8 mouse cellular contexts compared by ENCODE assay signal in genomic region chr11:68953903-68954302, GRCm38 (mm10). TPM values are rescaled to one million over a fixed set of nuclear protein-coding genes. Genes with fewer than 3 reads are reported as not detected.
DNase-seq lines count a peak whose midpoint lies in the region; ATAC-seq and TF ChIP-seq lines count a peak whose summit lies in the region.

No protein-coding gene starts in this region.

- H3K9ac ChIP-seq in heart, embryonic 13.5 days, result peak overlapping the region; percentile 70
- no peak overlapping the region; the same call in 1 of the 2 replicates for H3K9ac ChIP-seq in hindbrain, embryonic 14.5 days
- H3K9ac ChIP-seq in midbrain, embryonic 13.5 days (replicated peaks), result no peak overlapping the region

- 12% methylated on average over 13 of the region's 13 CpGs for WGBS in heart, embryonic 13.5 days
- 5% methylated on average over 13 of the region's 13 CpGs for WGBS in hindbrain, embryonic 14.5 days
- WGBS in midbrain, embryonic 13.5 days, result 6% methylated on average over 13 of the region's 13 CpGs
- WGBS in thymus, adult 2 months, result 59% methylated on average over 13 of the region's 13 CpGs

- H3K27me3 ChIP-seq in heart, embryonic 13.5 days (replicated peaks), result peaks cover 62% of the 10 kb centered on the region
- peaks cover 47% of the 10 kb centered on the region for H3K27me3 ChIP-seq in hindbrain, embryonic 14.5 days (ENCODE audit: control insufficient read depth, insufficient read depth, low read length)
- peaks cover 67% of the 10 kb centered on the region for H3K27me3 ChIP-seq in midbrain, embryonic 13.5 days
- no peaks in the 10 kb centered on the region for H3K27me3 ChIP-seq in thymus, adult 2 months (ENCODE audit: control insufficient read depth, insufficient read depth, low read length)

- H3K36me3 ChIP-seq in heart, embryonic 13.5 days, result no peaks in the 10 kb centered on the region
- no peaks in the 10 kb centered on the region for H3K36me3 ChIP-seq in hindbrain, embryonic 14.5 days (replicated peaks; ENCODE audit: control insufficient read depth, insufficient read depth)
- no peaks in the 10 kb centered on the region for H3K36me3 ChIP-seq in midbrain, embryonic 13.5 days
- no peaks in the 10 kb centered on the region for H3K36me3 ChIP-seq in thymus, adult 2 months (ENCODE audit: control insufficient read depth, insufficient read depth, low read length)

- no peak for TF ChIP-seq CTCF in thymus, adult 2 months (IDR thresholded peaks at IDR 0.05; ENCODE audit: borderline replicate concordance, control insufficient read depth, extremely low read depth, insufficient read depth, low read length, poor library complexity)

- no peak overlapping the region for H3K27ac ChIP-seq in heart, embryonic 13.5 days (replicated peaks)
- H3K27ac ChIP-seq in brown adipose tissue, adult 24 weeks (replicated peaks; ENCODE audit: low read depth, low read length), result peak overlapping the region; percentile 23; the same call in 1 of the 2 replicates
- H3K27ac ChIP-seq in hindbrain, embryonic 14.5 days, result no peak overlapping the region
- H3K27ac ChIP-seq in midbrain, embryonic 13.5 days, result no peak overlapping the region
- H3K27ac ChIP-seq in thymus, adult 2 months (ENCODE audit: control insufficient read depth, insufficient read depth, low read length), result no peak overlapping the region

- peak overlapping the region; percentile 76 for H3K4me2 ChIP-seq in heart, embryonic 13.5 days
- H3K4me2 ChIP-seq in hindbrain, embryonic 14.5 days (replicated peaks), result peak overlapping the region; percentile 51
- H3K4me2 ChIP-seq in midbrain, embryonic 13.5 days (replicated peaks), result peak overlapping the region; percentile 62; the same call in 1 of the 2 replicates

- DNase-seq in heart, adult 11 months, result no peak
- no peak for DNase-seq in hindbrain, embryonic 14.5 days (ENCODE audit: low spot score)
- DNase-seq in thymus, adult 2 months, result no peak
- DNase-seq in cerebellum, adult 9-11 months, result no peak
- DNase-seq in layer of hippocampus, adult 9-10 months (ENCODE audit: low spot score), result no peak

- H3K4me1 ChIP-seq in heart, embryonic 13.5 days, result peaks cover 27% of the 10 kb centered on the region
- H3K4me1 ChIP-seq in brown adipose tissue, adult 24 weeks (ENCODE audit: control insufficient read depth, insufficient read depth, insufficient read length, low read length), result peaks cover 3% of the 10 kb centered on the region; the same call in 1 of the 2 replicates
- peaks cover 6% of the 10 kb centered on the region; the same call in 1 of the 2 replicates for H3K4me1 ChIP-seq in hindbrain, embryonic 14.5 days (replicated peaks; ENCODE audit: control insufficient read depth, insufficient read depth, low read length)
- peaks cover 10% of the 10 kb centered on the region for H3K4me1 ChIP-seq in midbrain, embryonic 13.5 days (replicated peaks)
- peaks cover 13% of the 10 kb centered on the region for H3K4me1 ChIP-seq in thymus, adult 2 months (replicated peaks; ENCODE audit: control insufficient read depth, insufficient read depth, low read length)

- no peak for ATAC-seq in heart, embryonic 13.5 days (ENCODE audit: extremely low read depth, insufficient number of reproducible peaks, low FRiP score, low TSS enrichment)
- no peak for ATAC-seq in hindbrain, embryonic 14.5 days (ENCODE audit: low FRiP score)
- no peak for ATAC-seq in midbrain, embryonic 13.5 days

- H3K4me3 ChIP-seq in heart, embryonic 13.5 days, result peak overlapping the region; percentile 47
- H3K4me3 ChIP-seq in brown adipose tissue, adult 24 weeks (ENCODE audit: insufficient read depth, low read depth, low read length), result peak overlapping the region; percentile 55
- 0 out of 2 replicates have a peak overlapping the region, but pooled peaks have one; percentile 23 for H3K4me3 ChIP-seq in hindbrain, embryonic 14.5 days (replicated peaks; ENCODE audit: low read length)
- peak overlapping the region; percentile 36 for H3K4me3 ChIP-seq in midbrain, embryonic 13.5 days (replicated peaks)
- H3K4me3 ChIP-seq in thymus, adult 2 months (ENCODE audit: control insufficient read depth, insufficient read depth, low read length), result no peak overlapping the region

- H3K9me3 ChIP-seq in heart, embryonic 13.5 days, result no peaks in the 10 kb centered on the region
- no peaks in the 10 kb centered on the region for H3K9me3 ChIP-seq in hindbrain, embryonic 14.5 days (ENCODE audit: control insufficient read depth, low read length)
- no peaks in the 10 kb centered on the region for H3K9me3 ChIP-seq in midbrain, embryonic 13.5 days

- no peak for TF ChIP-seq POLR2A in thymus, adult 2 months (IDR thresholded peaks at IDR 0.05; ENCODE audit: control insufficient read depth, extremely low read depth, insufficient read depth, low read length, poor library complexity)

RNA-seq across cellular contexts. Expression of gene Arhgef15, which starts 3.4 kb away (rescaled TPM):
- 11.2 and 11.5 TPM in 2 replicates for polyA plus RNA-seq in heart, embryonic 13.5 days (2015; fragmentation: Nextera tagmentation; extraction: Ambion mirVana)
- polyA plus RNA-seq in brown adipose tissue, adult 24 weeks (2012; ENCODE audit: insufficient read depth, insufficient read length, missing spikeins), result 7.1 and 19.0 TPM in 2 replicates
- polyA plus RNA-seq in hindbrain, embryonic 14.5 days (2014; fragmentation: Nextera tagmentation; extraction: Ambion mirVana), result 20.1 and 23.4 TPM in 2 replicates
- 12.1 and 13.6 TPM in 2 replicates for polyA plus RNA-seq in midbrain, embryonic 13.5 days (2015; fragmentation: Nextera tagmentation; extraction: Ambion mirVana)
- polyA plus RNA-seq in thymus, adult 2 months (2012; rRNA removed), result 8.5 and 14.9 TPM in 2 replicates

RNA-seq across cellular contexts. Expression of gene Slc25a35, which starts 14.0 kb away (rescaled TPM):
- 1.4 and 2.1 TPM in 2 replicates for polyA plus RNA-seq in heart, embryonic 13.5 days (2015; fragmentation: Nextera tagmentation; extraction: Ambion mirVana)
- polyA plus RNA-seq in brown adipose tissue, adult 24 weeks (2012; ENCODE audit: insufficient read depth, insufficient read length, missing spikeins), result 170 and 220 TPM in 2 replicates
- 2.0 and 2.3 TPM in 2 replicates for polyA plus RNA-seq in hindbrain, embryonic 14.5 days (2014; fragmentation: Nextera tagmentation; extraction: Ambion mirVana)
- polyA plus RNA-seq in midbrain, embryonic 13.5 days (2015; fragmentation: Nextera tagmentation; extraction: Ambion mirVana), result 1.2 and 1.3 TPM in 2 replicates
- polyA plus RNA-seq in thymus, adult 2 months (2012; rRNA removed), result 27.1 and 27.6 TPM in 2 replicates

RNA-seq across cellular contexts. Expression of gene Rangrf, which starts 21.1 kb away (rescaled TPM):
- 67.9 and 75.5 TPM in 2 replicates for polyA plus RNA-seq in heart, embryonic 13.5 days (2015; fragmentation: Nextera tagmentation; extraction: Ambion mirVana)
- polyA plus RNA-seq in brown adipose tissue, adult 24 weeks (2012; ENCODE audit: insufficient read depth, insufficient read length, missing spikeins), result 9.0 and 12.7 TPM in 2 replicates
- polyA plus RNA-seq in hindbrain, embryonic 14.5 days (2014; fragmentation: Nextera tagmentation; extraction: Ambion mirVana), result 26.2 and 32.3 TPM in 2 replicates
- 30.4 and 31.6 TPM in 2 replicates for polyA plus RNA-seq in midbrain, embryonic 13.5 days (2015; fragmentation: Nextera tagmentation; extraction: Ambion mirVana)
- polyA plus RNA-seq in thymus, adult 2 months (2012; rRNA removed), result 22.0 and 28.0 TPM in 2 replicates

RNA-seq across cellular contexts. Expression of gene Odf4, which starts 27.0 kb away (rescaled TPM):
- polyA plus RNA-seq in heart, embryonic 13.5 days (2015; fragmentation: Nextera tagmentation; extraction: Ambion mirVana), result not detected in 2 replicates
- polyA plus RNA-seq in brown adipose tissue, adult 24 weeks (2012; ENCODE audit: insufficient read depth, insufficient read length, missing spikeins), result not detected in 2 replicates
- 0.52 and 0.56 TPM in 2 replicates for polyA plus RNA-seq in hindbrain, embryonic 14.5 days (2014; fragmentation: Nextera tagmentation; extraction: Ambion mirVana)
- 0.57 and 0.73 TPM in 2 replicates for polyA plus RNA-seq in midbrain, embryonic 13.5 days (2015; fragmentation: Nextera tagmentation; extraction: Ambion mirVana)
- polyA plus RNA-seq in thymus, adult 2 months (2012; rRNA removed), result 0.24 TPM in 1 of 2 replicates, not detected in the other

RNA-seq across cellular contexts. Expression of gene Rpl26, which starts 52.5 kb away (rescaled TPM):
- 640 and 686 TPM in 2 replicates for polyA plus RNA-seq in heart, embryonic 13.5 days (2015; fragmentation: Nextera tagmentation; extraction: Ambion mirVana)
- polyA plus RNA-seq in brown adipose tissue, adult 24 weeks (2012; ENCODE audit: insufficient read depth, insufficient read length, missing spikeins), result 1,653 and 1,681 TPM in 2 replicates
- polyA plus RNA-seq in hindbrain, embryonic 14.5 days (2014; fragmentation: Nextera tagmentation; extraction: Ambion mirVana), result 573 and 680 TPM in 2 replicates
- polyA plus RNA-seq in midbrain, embryonic 13.5 days (2015; fragmentation: Nextera tagmentation; extraction: Ambion mirVana), result 718 and 727 TPM in 2 replicates
- polyA plus RNA-seq in thymus, adult 2 months (2012; rRNA removed), result 869 and 1,133 TPM in 2 replicates
